Mouse (Mus musculus): ENCODE measurements at regions not wholly inside any gene's neighbourhood (a gene's known extent, or its start where the extent isn't known, plus 50 kb on each side); places are given as distances from the start of the nearest gene placed in this dataset.
A peak's percentile ranks its signal among the peaks of the same experiment; 100 is the strongest.

DNA sequence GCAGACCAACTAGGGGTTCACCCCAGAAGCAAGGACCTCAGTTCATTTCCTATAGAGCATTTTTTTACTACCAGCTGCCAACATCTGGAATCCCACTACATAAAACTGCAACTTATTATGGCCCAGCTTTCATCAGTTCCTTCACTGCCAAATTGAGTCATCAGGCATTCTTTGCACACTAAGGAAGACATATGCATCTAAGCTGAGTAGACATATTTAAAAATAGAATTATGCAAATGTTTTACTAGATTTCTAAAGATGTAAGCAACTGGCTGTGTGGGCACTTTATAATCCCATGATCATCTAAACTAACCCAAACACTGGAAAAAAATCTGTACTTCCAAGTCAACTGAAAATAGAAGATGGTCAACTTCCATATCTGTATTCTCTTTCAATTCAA lies 415.9 kb upstream of the Rarb start:
- no peak for DNase-seq (ENCODE audit: low read depth, low spot score)

DNA sequence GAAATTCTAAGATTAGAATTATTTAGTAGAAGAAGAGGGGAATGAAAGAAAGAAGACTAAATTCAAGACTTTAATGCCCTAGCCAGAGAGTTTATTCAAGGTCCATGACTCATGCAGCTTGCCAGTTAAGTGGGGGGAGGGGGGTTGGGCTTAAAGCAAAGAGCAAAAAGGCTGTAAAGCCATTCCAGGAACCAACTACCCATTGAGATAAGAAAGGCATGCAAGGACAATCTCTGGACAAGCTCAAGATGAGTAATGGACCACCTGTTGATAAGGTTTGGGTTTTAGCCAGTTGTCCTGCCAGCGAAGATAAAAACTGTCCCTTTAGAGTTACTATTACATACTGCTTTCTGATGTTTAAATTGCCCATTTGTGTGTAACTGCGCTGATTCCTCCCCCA lies 392.5 kb upstream of the Rarb start:
- DNase-seq (ENCODE audit: low read depth, low spot score), result no peak

DNA sequence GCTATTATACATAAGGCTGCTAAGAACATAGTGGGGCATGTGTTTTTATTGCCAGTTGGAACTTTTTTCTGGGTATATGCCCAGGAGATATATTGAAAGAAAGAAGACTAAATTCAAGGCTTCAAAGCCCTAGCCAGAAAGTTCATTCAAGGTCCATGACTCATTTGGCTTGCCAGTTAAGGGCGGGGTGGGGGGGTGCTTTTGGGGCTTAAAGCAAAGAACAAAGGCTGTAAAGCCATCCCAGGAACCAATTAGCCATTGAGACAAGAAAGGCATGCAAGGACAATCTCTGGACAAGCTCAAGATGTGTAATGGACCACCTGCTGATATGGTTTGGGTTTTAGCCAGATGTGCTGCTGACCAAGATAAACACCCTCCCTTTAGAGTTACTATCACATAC lies 386.7 kb upstream of the Rarb start:
- DNase-seq (ENCODE audit: low read depth, low spot score), result no peak

- DNase-seq (ENCODE audit: low read depth, low spot score), result peak; percentile 46
These were observed 384.5 kb upstream of the Rarb start for GRCm38 (mm10) chr14:17203251-17204015.

GRCm38 (mm10) chr14:17192953-17193352 lies 374.0 kb upstream of the Rarb start:
- DNase-seq (ENCODE audit: low read depth, low spot score), result no peak

DNA sequence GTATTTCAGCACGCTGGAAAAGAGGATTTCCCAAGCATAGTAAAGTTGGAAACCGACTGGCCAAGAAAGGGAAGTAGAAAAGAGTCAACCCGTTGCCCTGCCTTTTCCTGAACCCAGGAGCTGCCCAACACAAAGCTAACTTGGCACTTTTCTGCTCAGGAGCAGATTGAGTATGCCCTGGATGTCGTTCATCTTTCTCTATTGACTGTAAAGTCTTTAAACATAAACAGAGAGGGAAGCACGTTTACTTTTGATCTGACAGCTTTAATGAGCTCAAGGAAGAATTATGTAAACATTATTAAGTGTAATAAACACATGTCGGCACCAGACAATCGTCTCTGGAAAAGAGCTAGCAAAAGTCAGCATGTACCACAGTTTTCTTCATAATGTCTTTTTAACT lies 354.3 kb upstream of the Rarb start:
- no peak for DNase-seq (ENCODE audit: low read depth, low spot score)

DNA sequence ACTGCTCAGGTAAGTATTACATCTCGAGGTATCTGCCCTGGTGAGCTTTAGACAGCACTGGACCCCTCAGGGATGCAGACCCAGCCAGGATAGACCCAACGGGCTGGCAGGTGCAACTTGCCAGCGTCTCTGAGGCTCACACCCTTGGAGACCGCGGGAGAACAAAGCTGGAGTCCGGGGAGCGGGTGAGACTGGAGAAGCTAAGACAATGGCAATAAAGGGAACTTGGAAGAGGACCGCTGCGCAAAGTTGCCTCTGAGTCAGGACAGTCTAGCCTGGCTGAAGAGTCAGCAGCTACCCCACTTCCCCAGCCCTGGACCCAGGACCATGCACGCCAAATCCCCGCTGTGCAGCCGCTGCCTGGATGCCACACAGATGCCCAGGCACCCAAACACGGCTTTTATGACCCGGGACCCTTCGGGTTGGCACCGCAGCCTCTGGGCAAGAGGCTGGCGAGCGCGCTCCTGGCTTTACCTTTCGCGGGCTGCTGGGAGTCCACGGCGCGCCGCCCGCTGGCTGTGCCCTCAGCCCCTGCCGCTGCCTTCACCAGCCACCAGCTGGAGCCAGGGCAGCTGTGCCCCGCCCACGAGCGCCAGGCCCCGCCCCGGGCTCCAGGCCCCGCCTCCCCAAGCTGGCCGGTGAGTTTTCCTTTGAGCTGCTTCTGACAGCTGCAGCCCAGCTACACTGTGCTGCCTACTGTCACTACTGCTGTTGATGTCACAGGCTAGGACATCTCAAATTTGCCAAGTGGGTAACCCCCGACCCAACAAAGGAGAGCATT lies 353.6 kb upstream of the Rarb start:
- peak; percentile 48 for DNase-seq (ENCODE audit: low read depth, low spot score)

GRCm38 (mm10) chr14:17171896-17172295 lies 352.9 kb upstream of the Rarb start:
- DNase-seq (ENCODE audit: low read depth, low spot score), result no peak

GRCm38 (mm10) chr14:17158324-17158723 lies 339.4 kb upstream of the Rarb start:
- DNase-seq (ENCODE audit: low read depth, low spot score), result no peak

DNA sequence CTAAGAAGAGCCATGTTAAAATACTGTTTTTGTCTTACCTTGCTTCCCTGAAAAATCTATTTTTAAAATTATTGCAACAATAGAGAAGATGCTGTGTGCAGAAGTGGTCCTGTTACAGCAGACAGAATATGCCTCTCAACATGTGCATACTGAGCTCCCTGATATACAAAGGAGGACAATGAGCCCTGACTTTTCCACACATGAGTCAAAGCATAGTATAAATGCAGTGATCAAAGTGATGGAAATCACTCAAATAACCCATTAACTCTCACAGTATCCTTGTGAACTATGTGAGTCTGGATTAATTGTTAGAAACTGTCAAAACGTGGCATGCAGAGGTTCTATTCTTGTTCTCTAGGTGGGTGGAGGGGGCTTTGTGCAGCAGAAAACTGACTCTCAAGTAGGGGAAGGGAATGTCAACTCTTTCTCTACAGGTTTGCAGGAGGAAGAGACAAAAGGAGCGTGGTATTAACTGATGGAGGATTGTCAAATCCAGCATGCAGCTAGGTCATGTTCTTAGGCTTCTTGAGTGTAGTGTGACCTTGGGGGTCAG lies 337.5 kb upstream of the Rarb start:
- no peak for DNase-seq (ENCODE audit: low read depth, low spot score)

GRCm38 (mm10) chr14:17120679-17121078 lies 301.7 kb upstream of the Rarb start:
- no peak for DNase-seq (ENCODE audit: low read depth, low spot score)

DNA sequence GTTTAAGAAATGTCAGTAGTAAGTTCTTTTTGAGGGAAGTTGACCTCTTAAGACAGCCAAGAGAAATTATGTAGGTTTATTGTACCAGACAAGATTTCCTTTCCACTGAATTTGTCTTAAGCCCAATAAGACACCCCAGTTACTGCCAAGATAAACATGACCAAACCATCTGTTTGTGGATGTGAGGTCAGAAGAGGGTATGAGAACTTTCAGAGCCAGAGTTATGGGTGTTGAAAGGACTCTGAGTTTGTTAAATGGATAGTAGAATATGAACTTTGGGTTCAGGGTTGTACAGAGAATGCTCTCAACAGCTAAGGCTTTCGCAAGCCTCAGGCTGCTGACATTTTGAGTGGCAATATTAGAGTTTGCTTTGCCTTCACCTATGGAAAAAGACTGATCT lies 287.7 kb upstream of the Rarb start:
- no peak for DNase-seq (ENCODE audit: low read depth, low spot score)

DNA sequence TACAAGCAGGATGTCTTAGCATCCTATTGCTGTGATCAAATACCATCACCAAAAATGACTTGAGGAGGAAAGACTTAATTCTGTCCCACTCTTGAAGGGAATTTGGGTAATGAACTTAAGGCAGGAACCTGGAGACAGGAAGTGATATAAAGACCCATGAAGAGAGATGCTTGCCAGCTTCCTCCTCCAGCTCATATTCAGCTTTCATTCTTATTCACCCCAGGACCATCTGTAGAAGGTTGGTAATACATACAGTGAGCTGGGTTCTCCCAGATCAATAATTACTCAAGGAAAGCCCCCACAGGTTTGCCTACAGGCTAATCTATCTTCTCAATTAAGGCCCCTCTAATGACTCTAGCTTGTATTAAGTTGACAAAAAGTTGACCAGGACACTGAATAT lies 283.5 kb upstream of the Rarb start:
- DNase-seq (ENCODE audit: low read depth, low spot score), result no peak

DNA sequence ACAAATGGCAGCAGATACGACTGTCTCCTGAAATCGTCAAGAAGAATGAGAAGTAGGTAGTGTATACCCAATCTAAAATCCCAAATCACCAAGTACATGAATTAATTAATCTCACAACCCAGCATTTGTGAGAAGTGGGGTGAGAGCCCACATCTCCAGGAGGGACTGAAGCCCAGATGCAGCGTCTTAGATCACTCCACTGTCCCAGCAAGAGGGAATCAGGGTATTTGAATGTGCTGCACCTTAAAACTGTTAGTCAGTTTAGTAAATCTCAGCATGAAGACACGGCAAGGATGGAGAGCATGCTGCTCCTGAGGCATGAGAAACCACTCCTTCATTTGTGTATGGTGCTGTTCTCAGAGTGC lies 271.6 kb upstream of the Rarb start:
- no peak for DNase-seq (ENCODE audit: low read depth, low spot score)

- DNase-seq (ENCODE audit: low read depth, low spot score), result no peak
These were observed 270.9 kb upstream of the Rarb start for GRCm38 (mm10) chr14:17089640-17090572.

GRCm38 (mm10) chr14:17089089-17089634 lies 270.2 kb upstream of the Rarb start:
- no peak for DNase-seq (ENCODE audit: low read depth, low spot score)

- no peak for DNase-seq (ENCODE audit: low read depth, low spot score)
These were observed 268.9 kb upstream of the Rarb start for GRCm38 (mm10) chr14:17087828-17088227.

GRCm38 (mm10) chr14:17083907-17084306 lies 265.0 kb upstream of the Rarb start:
- DNase-seq (ENCODE audit: low read depth, low spot score), result no peak

- no peak for DNase-seq (ENCODE audit: low read depth, low spot score)
These were observed 262.9 kb upstream of the Rarb start for GRCm38 (mm10) chr14:17081904-17082303.

- DNase-seq (ENCODE audit: low read depth, low spot score), result no peak
These were observed 260.6 kb upstream of the Rarb start for GRCm38 (mm10) chr14:17079513-17079912.

GRCm38 (mm10) chr14:17061358-17061757 lies 242.4 kb upstream of the Rarb start:
- DNase-seq (ENCODE audit: low read depth, low spot score), result no peak

DNA sequence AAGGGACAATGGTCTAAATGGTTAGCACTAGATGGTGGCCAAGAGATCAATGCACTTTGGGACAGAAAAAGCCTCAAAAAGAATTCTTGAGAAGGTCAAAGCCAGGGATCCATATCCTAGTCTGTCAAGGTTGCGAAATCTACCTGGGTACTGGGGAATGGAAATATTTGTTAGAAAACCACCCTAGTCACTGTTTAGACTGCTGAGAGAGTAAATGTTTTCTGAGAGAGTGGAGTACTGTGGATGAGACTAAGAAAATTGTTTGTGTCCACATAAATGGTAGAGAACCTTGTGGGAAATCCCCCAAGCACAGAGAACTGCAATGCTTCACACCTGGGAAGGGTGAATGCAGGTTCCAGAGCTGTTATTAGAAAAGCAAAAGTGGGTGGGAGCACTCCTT lies 239.5 kb upstream of the Rarb start:
- no peak for DNase-seq (ENCODE audit: low read depth, low spot score)
